Mouse (Mus musculus) frontal cortex, postnatal 14 days (tissue): ENCODE data around the gene Kif9.

Experiments
- DNase-seq, 2 experiments: peaks; one replicate each; pipeline ENCODE4 v3.0.0; 2022; ENCODE audit warnings: low spot score in 2 of 2

Kif9 gene

GRCm38 (mm10) chr9:110476124-110477091 lies at the start of gene Kif9, which contains the start of gene Klhl18:
TSS of gene Kif9 (plus strand) at chr9:110476958.
TSS of gene Klhl18 (minus strand) at chr9:110476694.
- peak; percentile 95 to 98 for DNase-seq

- DNase-seq, result no peak
Observed at GRCm38 (mm10) chr9:110431241-110431640, 45.5 kb upstream of the Kif9 start.

- DNase-seq, result no peak
Observed at GRCm38 (mm10) chr9:110433045-110433444, 43.7 kb upstream of the Kif9 start.

GRCm38 (mm10) chr9:110436041-110436440 lies 40.7 kb upstream of the Kif9 start:
- DNase-seq, result no peak

- no peak for DNase-seq
Observed at GRCm38 (mm10) chr9:110440049-110440448, 36.7 kb upstream of the Kif9 start.

GRCm38 (mm10) chr9:110440559-110440958 lies 36.2 kb upstream of the Kif9 start:
- no peak for DNase-seq

GRCm38 (mm10) chr9:110448356-110448755 lies 28.4 kb upstream of the Kif9 start:
- no peak for DNase-seq

- DNase-seq, result peak; percentile 73 to 77
Observed at GRCm38 (mm10) chr9:110448857-110449617, 27.7 kb upstream of the Kif9 start.

- no peak for DNase-seq
Observed at GRCm38 (mm10) chr9:110452523-110452922, 24.2 kb upstream of the Kif9 start.

- no peak for DNase-seq
Observed at GRCm38 (mm10) chr9:110457926-110458325, 18.8 kb upstream of the Kif9 start.

GRCm38 (mm10) chr9:110459145-110459727 lies 17.5 kb upstream of the Kif9 start:
- no peak for DNase-seq

- DNase-seq, result no peak
Observed at GRCm38 (mm10) chr9:110460884-110461815, 15.6 kb upstream of the Kif9 start.

GRCm38 (mm10) chr9:110462321-110462720 lies 14.4 kb upstream of the Kif9 start:
- no peak for DNase-seq

GRCm38 (mm10) chr9:110463983-110464591 lies 12.7 kb upstream of the Kif9 start:
- DNase-seq, result no peak

GRCm38 (mm10) chr9:110465336-110465735 lies 11.4 kb upstream of the Kif9 start:
- no peak for DNase-seq

GRCm38 (mm10) chr9:110466179-110466578 lies 10.6 kb upstream of the Kif9 start:
- DNase-seq, result no peak

GRCm38 (mm10) chr9:110477951-110478350 lies 1.2 kb downstream of the Kif9 start:
- DNase-seq, result no peak

GRCm38 (mm10) chr9:110478639-110479038 lies 1.9 kb downstream of the Kif9 start:
- no peak for DNase-seq

- DNase-seq, result no peak
Observed at GRCm38 (mm10) chr9:110488841-110489240, 12.1 kb downstream of the Kif9 start.

- DNase-seq, result no peak
Observed at GRCm38 (mm10) chr9:110490913-110491312, 14.2 kb downstream of the Kif9 start.

- no peak for DNase-seq
Observed at GRCm38 (mm10) chr9:110525737-110526136, 49.0 kb downstream of the Kif9 start.
